Mouse (Mus musculus) lung, postnatal 0 days (tissue): Measurements from ENCODE around the gene Sh3bgrl3. TPM values are rescaled to one million over a fixed set of nuclear protein-coding genes. Genes with fewer than 3 reads are reported as not detected.
"Not testable (repeated sequence)": the region's sequence is repeated elsewhere in the genome, so short reads cannot be mapped to it uniquely, and the experiment has no call there.

Experiments used
- ATAC-seq: fragments of 200-750 bp; cut with Nextera tagmentation; 2 replicates; pipeline ENCODE4 v1.8.0; 2017; ENCODE audit warnings: moderate library complexity
- DNase-seq: peaks from one replicate; pipeline ENCODE4 v3.0.0-alpha.2; 2016; ENCODE audit warnings: low spot score
- H3K27ac ChIP-seq: fragments of 300-500 bp; sonication (generic); 2 replicates; pipeline ENCODE4 v1.5.1; 2014; ENCODE audit warnings: antibody characterized with exemption, mild to moderate bottlenecking, low read length, mixed read lengths
- H3K27me3 ChIP-seq: fragments of 300-500 bp; sonication (generic); replicated peaks from 2 replicates; pipeline ENCODE4 v1.6.1; 2014; ENCODE audit warnings: low read length, mixed read lengths; ENCODE audit not compliant: insufficient read depth
- H3K36me3 ChIP-seq: fragments of 300-500 bp; sonication (generic); 2 replicates; pipeline ENCODE4 v1.6.1; 2014; ENCODE audit warnings: low read length, mixed read lengths; ENCODE audit not compliant: insufficient read depth
- H3K4me1 ChIP-seq: fragments of 300-500 bp; sonication (generic); 2 replicates; pipeline ENCODE4 v1.6.1; 2014; ENCODE audit warnings: antibody characterized with exemption, low read depth, low read length, mixed read lengths; ENCODE audit not compliant: insufficient read depth
- H3K4me2 ChIP-seq: fragments of 300-500 bp; sonication (generic); replicated peaks from 2 replicates; pipeline ENCODE4 v1.6.1; 2014; ENCODE audit warnings: low read depth, mild to moderate bottlenecking, low read length, moderate library complexity, mixed read lengths
- H3K4me3 ChIP-seq: fragments of 300-500 bp; sonication (generic); 2 replicates; pipeline ENCODE4 v1.5.1; 2014; ENCODE audit warnings: low read depth, low read length
- H3K9ac ChIP-seq: fragments of 300-500 bp; sonication (generic); replicated peaks from 2 replicates; pipeline ENCODE4 v1.6.1; 2014; ENCODE audit warnings: low read depth, mild to moderate bottlenecking
- H3K9me3 ChIP-seq: fragments of 300-500 bp; sonication (generic); 2 replicates; pipeline ENCODE4 v1.6.1; 2016; ENCODE audit warnings: low read length, mixed read lengths
- CTCF ChIP-seq: IDR thresholded peaks from 2 replicates; pipeline ENCODE4 v1.5.1; 2016; ENCODE audit warnings: antibody characterized with exemption, mild to moderate bottlenecking
- EP300 ChIP-seq: IDR thresholded peaks from 2 replicates; pipeline ENCODE4 v1.6.1; 2016; ENCODE audit warnings: antibody characterized with exemption, mild to moderate bottlenecking, control low read depth
- WGBS: fragments of 180-500 bp; shearing (Covaris S2); extraction: QIAGEN DNeasy Blood & Tissue Kit; methylation state at CpG from one replicate; pipeline ENCODE4 v1.1.7; 2014; 5-methylcytosine and 5-hydroxymethylcytosine counted together
- polyA plus RNA-seq: library from polyadenylated mRNA; unstranded; fragments of >200 nt; fragmentation: Nextera tagmentation; extraction: Ambion mirVana; gene quantifications from 2 replicates; pipeline ENCODE4 v1.2.1, GENCODE M21; 2015

The Sh3bgrl3 gene
- polyA plus RNA-seq: 476 and 513 TPM in 2 replicates

GRCm38 (mm10) chr4:134128221-134128982 lies at the start of gene Sh3bgrl3:
Sh3bgrl3 (minus strand) TSS chr4:134128789.
- WGBS: under 1% methylated on average over 38 of the region's 50 CpGs
- H3K27me3 ChIP-seq: no peaks in the 10 kb centered on the region
- H3K4me3 ChIP-seq: peak within 1 kb of the TSS; percentile 79
- ATAC-seq (peak; percentile 96), DNase-seq (peak; percentile 96)
- no peaks in the 10 kb centered on the region for H3K9me3 ChIP-seq
- no peaks in the 10 kb centered on the region for H3K36me3 ChIP-seq
- TF ChIP-seq CTCF: no peak
- 0 out of 2 replicates have a peak, but pooled peaks have one; percentile 33 for TF ChIP-seq EP300
- H3K27ac ChIP-seq: peak within 1 kb of the TSS; percentile 93
- peak within 1 kb of the TSS; percentile 87 for H3K4me2 ChIP-seq
- peaks cover 4% of the 10 kb centered on the region; the same call in 1 of the 2 replicates for H3K4me1 ChIP-seq
- peak within 1 kb of the TSS; percentile 89 for H3K9ac ChIP-seq

- peak; percentile 41 for DNase-seq
- Histone ChIP-seq H3K4me1 (no peaks in the 10 kb centered on the region), H3K27ac (no peak overlapping the region), H3K4me3 (no peak overlapping the region), H3K36me3 (no peaks in the 10 kb centered on the region), H3K9ac (no peak overlapping the region), H3K4me2 (no peak overlapping the region), H3K9me3 (no peaks in the 10 kb centered on the region), H3K27me3 (no peaks in the 10 kb centered on the region)
- ATAC-seq: no peak
- TF ChIP-seq EP300: no peak
- no peak for TF ChIP-seq CTCF
- 56% methylated on average over 3 of the region's 3 CpGs for WGBS
These were observed 43.8 kb upstream of the Sh3bgrl3 start for GRCm38 (mm10) chr4:134172391-134172790.

- H3K4me3 ChIP-seq: no peak overlapping the region
- H3K9ac ChIP-seq: no peak overlapping the region
- no peaks in the 10 kb centered on the region for H3K9me3 ChIP-seq
- no peaks in the 10 kb centered on the region for H3K4me1 ChIP-seq
- no peaks in the 10 kb centered on the region for H3K36me3 ChIP-seq
- 92% methylated on average over 3 of the region's 3 CpGs for WGBS
- no peak overlapping the region for H3K4me2 ChIP-seq
- TF ChIP-seq CTCF: peak; percentile 30; the same call in 1 of the 2 replicates
- no peak for TF ChIP-seq EP300
- DNase-seq: no peak
- ATAC-seq: no peak
- H3K27me3 ChIP-seq: no peaks in the 10 kb centered on the region
- H3K27ac ChIP-seq: no peak overlapping the region
These were observed 38.3 kb upstream of the Sh3bgrl3 start for GRCm38 (mm10) chr4:134166906-134167305.

GRCm38 (mm10) chr4:134165548-134166465 lies 37.2 kb upstream of the Sh3bgrl3 start:
- ATAC-seq: 0 out of 2 replicates have a peak, but pooled peaks have one; percentile 12

GRCm38 (mm10) chr4:134165024-134165423 lies 36.4 kb upstream of the Sh3bgrl3 start:
- Histone ChIP-seq H3K4me1 (no peaks in the 10 kb centered on the region), H3K4me3 (no peak overlapping the region), H3K9ac (no peak overlapping the region), H3K27me3 (no peaks in the 10 kb centered on the region), H3K36me3 (no peaks in the 10 kb centered on the region), H3K4me2 (no peak overlapping the region), H3K27ac (no peak overlapping the region), H3K9me3 (no peaks in the 10 kb centered on the region)
- WGBS: 57% methylated on average over 6 of the region's 6 CpGs
- DNase-seq: no peak
- TF ChIP-seq EP300 (no peak), CTCF (no peak)
- ATAC-seq: no peak

More at GRCm38 (mm10) chr4:134165548-134166465, 37.2 kb upstream of the Sh3bgrl3 start:
- Histone ChIP-seq H3K9ac (no peak overlapping the region), H3K27me3 (no peaks in the 10 kb centered on the region), H3K36me3 (no peaks in the 10 kb centered on the region), H3K4me3 (no peak overlapping the region), H3K27ac (no peak overlapping the region), H3K9me3 (no peaks in the 10 kb centered on the region), H3K4me1 (no peaks in the 10 kb centered on the region), H3K4me2 (no peak overlapping the region)
- 91% methylated on average over 3 of the region's 3 CpGs for WGBS
- TF ChIP-seq EP300 (0 out of 2 replicates have a peak, but pooled peaks have one; percentile 8), CTCF (no peak)
- DNase-seq: no peak

- H3K4me3 ChIP-seq: no peak overlapping the region
- H3K36me3 ChIP-seq: no peaks in the 10 kb centered on the region
- DNase-seq (peak; percentile 3), ATAC-seq (no peak)
- no peak overlapping the region for H3K4me2 ChIP-seq
- 82% methylated on average over 5 of the region's 6 CpGs for WGBS
- H3K27me3 ChIP-seq: no peaks in the 10 kb centered on the region
- no peaks in the 10 kb centered on the region for H3K4me1 ChIP-seq
- H3K27ac ChIP-seq: no peak overlapping the region
- TF ChIP-seq EP300 (no peak), CTCF (no peak)
- H3K9me3 ChIP-seq: no peaks in the 10 kb centered on the region
- no peak overlapping the region for H3K9ac ChIP-seq
These were observed 36.0 kb upstream of the Sh3bgrl3 start for GRCm38 (mm10) chr4:134164591-134164990.

- Histone ChIP-seq H3K27ac (peak overlapping the region; percentile 38; the same call in 1 of the 2 replicates), H3K9ac (0 out of 2 replicates have a peak overlapping the region, but pooled peaks have one; percentile 29), H3K4me3 (peak overlapping the region; percentile 44), H3K4me2 (peak overlapping the region; percentile 43)
- DNase-seq: peak; percentile 69
- H3K36me3 ChIP-seq, H3K9me3 ChIP-seq, ATAC-seq, H3K27me3 ChIP-seq, H3K4me1 ChIP-seq: not testable (repeated sequence)
- 8% methylated on average over 26 of the region's 30 CpGs for WGBS
These were observed 31.5 kb upstream of the Sh3bgrl3 start for GRCm38 (mm10) chr4:134160071-134160470.
